In genomic region chr13:17603756-17604155, GRCm38 (mm10) we compare ENCODE assay signal across 21 mouse cellular contexts.
"Had no signal": no experiment of that assay in that cellular context is flagged by ENCODE, and none has a peak within 500 bp of the region (broad histone marks: within the 10 kb centered on the region; RNA-seq: fewer than 3 reads in every experiment).

No protein-coding gene starts in this region.

- H3K27ac ChIP-seq: lung, embryonic 15.5 days; macrophage; midbrain, embryonic 10.5 days; midbrain, embryonic 12.5 days; neural tube, embryonic 13.5 days; neural tube, embryonic 15.5 days had no signal

- H3K4me2 ChIP-seq: lung, embryonic 15.5 days; midbrain, embryonic 12.5 days; neural tube, embryonic 13.5 days; neural tube, embryonic 15.5 days had no signal

- DNase-seq: liver, postnatal 0 days; lung, adult 2 months; lung, postnatal 14 days; lung, postnatal 36 days; midbrain, embryonic 14.5 days; right cerebral cortex, postnatal 14 days; right cerebral cortex, postnatal 4 days; spleen, adult 18-20 months; thymus, adult 18-20 months; thymus, postnatal 14 days; thymus, postnatal 36 days had no signal

- ATAC-seq: liver, postnatal 0 days; lung, postnatal 0 days; midbrain, embryonic 16.5 days had no signal

- H3K9me3 ChIP-seq: lung, embryonic 15.5 days; midbrain, embryonic 10.5 days; midbrain, embryonic 12.5 days; neural tube, embryonic 13.5 days; neural tube, embryonic 15.5 days had no signal

- H3K4me3 ChIP-seq: lung, embryonic 15.5 days; megakaryocyte, embryonic 14.5 days; midbrain, embryonic 10.5 days; midbrain, embryonic 12.5 days; myocyte; neural tube, embryonic 13.5 days; neural tube, embryonic 15.5 days had no signal

- H3K4me1 ChIP-seq: lung, embryonic 15.5 days; midbrain, embryonic 10.5 days; midbrain, embryonic 12.5 days; neural tube, embryonic 13.5 days; neural tube, embryonic 15.5 days had no signal

- H3K27me3 ChIP-seq: lung, embryonic 15.5 days; midbrain, embryonic 12.5 days; neural tube, embryonic 13.5 days; neural tube, embryonic 15.5 days had no signal

- H3K36me3 ChIP-seq: lung, embryonic 15.5 days; midbrain, embryonic 10.5 days; midbrain, embryonic 12.5 days; neural tube, embryonic 13.5 days; neural tube, embryonic 15.5 days had no signal

- H3K9ac ChIP-seq: liver, postnatal 0 days; lung, embryonic 15.5 days; midbrain, embryonic 12.5 days; neural tube, embryonic 13.5 days; neural tube, embryonic 15.5 days had no signal
